Comparison of ENCODE assay signal across 10 mouse cellular contexts in the genomic region with DNA sequence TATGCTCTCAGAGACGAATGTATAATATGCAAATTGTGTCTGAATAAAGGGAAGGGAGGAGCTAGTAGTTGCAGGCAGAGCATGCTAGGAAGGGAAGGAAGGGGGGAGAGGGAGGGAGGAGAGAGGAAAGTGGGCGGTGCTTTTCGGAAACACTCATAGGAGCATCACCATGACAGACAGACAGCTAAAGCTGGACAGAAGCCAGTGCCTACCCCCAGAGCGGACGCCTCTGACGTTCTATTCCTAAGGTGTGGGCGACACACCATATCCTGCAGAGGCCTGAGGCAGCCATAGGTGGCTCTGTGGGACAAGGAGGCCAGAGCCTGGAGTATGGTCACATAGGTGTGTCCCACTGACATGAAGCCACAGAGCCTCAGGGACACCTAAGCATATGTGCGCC. TPM values are rescaled to one million over a fixed set of nuclear protein-coding genes. Genes with fewer than 3 reads are reported as not detected.
DNase-seq lines count a peak whose midpoint lies in the region; ATAC-seq lines count a peak whose summit lies in the region.
"Had no signal": no experiment of that assay in that cellular context is flagged by ENCODE, and none has a peak within 500 bp of the region (broad histone marks: within the 10 kb centered on the region; RNA-seq: fewer than 3 reads in every experiment).

No protein-coding gene starts in this region.

- H3K27me3 ChIP-seq in forebrain, embryonic 15.5 days = no peaks in the 10 kb centered on the region
- H3K27me3 ChIP-seq in forebrain, embryonic 13.5 days = no peaks in the 10 kb centered on the region
- H3K27me3 ChIP-seq in megakaryocyte, embryonic 14.5 days (replicated peaks) = peaks cover 21% of the 10 kb centered on the region

- H3K4me2 ChIP-seq in forebrain, embryonic 15.5 days (replicated peaks) = no peak overlapping the region
- H3K4me2 ChIP-seq in forebrain, embryonic 13.5 days = no peak overlapping the region
- H3K4me2 ChIP-seq: embryonic facial prominence, embryonic 12.5 days; neural tube, embryonic 12.5 days had no signal

- peak; percentile 44 for DNase-seq in kidney, postnatal 14 days
- DNase-seq in kidney, adult 11 months = no peak
- DNase-seq in thymus, postnatal 10 days (ENCODE audit: low spot score in 2 of 2) = no peak
- DNase-seq in adrenal gland, postnatal 4 days (ENCODE audit: low spot score in 2 of 2) = no peak

- no peak overlapping the region for H3K9ac ChIP-seq in forebrain, embryonic 15.5 days (replicated peaks)
- H3K9ac ChIP-seq in forebrain, embryonic 13.5 days = no peak overlapping the region
- H3K9ac ChIP-seq: embryonic facial prominence, embryonic 12.5 days; neural tube, embryonic 12.5 days had no signal

- 0 out of 2 replicates have a peak, but pooled peaks have one; percentile 24 for ATAC-seq in forebrain, embryonic 15.5 days (replicated peaks)
- no peak for ATAC-seq in forebrain, embryonic 13.5 days
- ATAC-seq in granulocyte monocyte progenitor cell, adult 5-6 weeks (replicated peaks; ENCODE audit: poor library complexity, severe bottlenecking) = peak; percentile 54

- H3K4me3 ChIP-seq in forebrain, embryonic 15.5 days = no peak overlapping the region
- no peak overlapping the region for H3K4me3 ChIP-seq in forebrain, embryonic 13.5 days
- H3K4me3 ChIP-seq in megakaryocyte, embryonic 14.5 days (replicated peaks) = peak overlapping the region; percentile 90
- H3K4me3 ChIP-seq: embryonic facial prominence, embryonic 12.5 days; neural tube, embryonic 12.5 days had no signal

- WGBS in forebrain, embryonic 15.5 days = 69% methylated on average over 8 of the region's 8 CpGs
- 73% methylated on average over 8 of the region's 8 CpGs for WGBS in forebrain, embryonic 13.5 days

- no peak overlapping the region for H3K27ac ChIP-seq in forebrain, embryonic 15.5 days (replicated peaks)
- H3K27ac ChIP-seq in forebrain, embryonic 13.5 days = no peak overlapping the region
- H3K27ac ChIP-seq: neural tube, embryonic 12.5 days had no signal

- H3K4me1 ChIP-seq in forebrain, embryonic 15.5 days = peaks cover 45% of the 10 kb centered on the region
- H3K4me1 ChIP-seq in forebrain, embryonic 13.5 days = peaks cover 27% of the 10 kb centered on the region
- peaks cover 95% of the 10 kb centered on the region for H3K4me1 ChIP-seq in megakaryocyte, embryonic 14.5 days

- H3K36me3 ChIP-seq in forebrain, embryonic 15.5 days = no peaks in the 10 kb centered on the region
- H3K36me3 ChIP-seq in forebrain, embryonic 13.5 days (ENCODE audit: poor library complexity, severe bottlenecking) = no peaks in the 10 kb centered on the region
- H3K36me3 ChIP-seq in megakaryocyte, embryonic 14.5 days (replicated peaks; ENCODE audit: low read length) = peaks cover 11% of the 10 kb centered on the region
- H3K36me3 ChIP-seq: embryonic facial prominence, embryonic 12.5 days; neural tube, embryonic 12.5 days had no signal

- no peaks in the 10 kb centered on the region for H3K9me3 ChIP-seq in forebrain, embryonic 15.5 days
- no peaks in the 10 kb centered on the region for H3K9me3 ChIP-seq in forebrain, embryonic 13.5 days (replicated peaks)
- peaks cover 8% of the 10 kb centered on the region for H3K9me3 ChIP-seq in megakaryocyte, embryonic 14.5 days
- H3K9me3 ChIP-seq: embryonic facial prominence, embryonic 12.5 days; neural tube, embryonic 12.5 days had no signal

RNA-seq across cellular contexts. Expression of a gene that starts 6.5 kb away (rescaled TPM):
- polyA plus RNA-seq in forebrain, embryonic 15.5 days (2015; fragmentation: Nextera tagmentation; extraction: Ambion mirVana) = 21.9 and 22.5 TPM in 2 replicates
- 6.8 and 8.4 TPM in 2 replicates for polyA plus RNA-seq in forebrain, embryonic 13.5 days (2015; fragmentation: Nextera tagmentation; extraction: Ambion mirVana)
- 8.3 and 15.1 TPM in 2 replicates for total RNA-seq in granulocyte monocyte progenitor cell, adult 5-6 weeks (2014; fragmentation: Nextera tagmentation)
- total RNA-seq in granulocyte monocyte progenitor cell, adult 5-6 weeks (2017) = 5.2 and 8.3 TPM in 2 replicates
- 4.9 and 5.4 TPM in 2 replicates for polyA plus RNA-seq in megakaryocyte, embryonic 14.5 days (2012; ENCODE audit: insufficient read depth, low replicate concordance)
- total RNA-seq in adrenal gland, postnatal 4 days (2021) = 10 to 100 TPM; 30.1 to 30.9 TPM

RNA-seq across cellular contexts. Expression of a gene that starts 46.2 kb away (rescaled TPM):
- polyA plus RNA-seq in forebrain, embryonic 15.5 days (2015; fragmentation: Nextera tagmentation; extraction: Ambion mirVana) = 34.6 and 35.0 TPM in 2 replicates
- polyA plus RNA-seq in forebrain, embryonic 13.5 days (2015; fragmentation: Nextera tagmentation; extraction: Ambion mirVana) = 26.9 and 28.8 TPM in 2 replicates
- total RNA-seq in granulocyte monocyte progenitor cell, adult 5-6 weeks (2014; fragmentation: Nextera tagmentation) = 8.3 and 14.9 TPM in 2 replicates
- total RNA-seq in granulocyte monocyte progenitor cell, adult 5-6 weeks (2017) = 11.3 and 23.8 TPM in 2 replicates
- 1.5 and 10.4 TPM in 2 replicates for polyA plus RNA-seq in megakaryocyte, embryonic 14.5 days (2012; ENCODE audit: insufficient read depth, low replicate concordance)
- 100 to 1,000 TPM; 247 to 275 TPM for total RNA-seq in adrenal gland, postnatal 4 days (2021)

RNA-seq across cellular contexts. Expression of a gene that starts 58.1 kb away (rescaled TPM):
- 18.7 and 21.9 TPM in 2 replicates for polyA plus RNA-seq in forebrain, embryonic 15.5 days (2015; fragmentation: Nextera tagmentation; extraction: Ambion mirVana)
- polyA plus RNA-seq in forebrain, embryonic 13.5 days (2015; fragmentation: Nextera tagmentation; extraction: Ambion mirVana) = 18.0 and 19.0 TPM in 2 replicates
- total RNA-seq in granulocyte monocyte progenitor cell, adult 5-6 weeks (2014; fragmentation: Nextera tagmentation) = 15.3 and 22.2 TPM in 2 replicates
- total RNA-seq in granulocyte monocyte progenitor cell, adult 5-6 weeks (2017) = 7.5 and 9.3 TPM in 2 replicates
- 16.1 and 46.5 TPM in 2 replicates for polyA plus RNA-seq in megakaryocyte, embryonic 14.5 days (2012; ENCODE audit: insufficient read depth, low replicate concordance)
- 10 to 100 TPM; 14.8 to 16.9 TPM for total RNA-seq in adrenal gland, postnatal 4 days (2021)

RNA-seq across cellular contexts. Expression of a gene that starts 58.3 kb away (rescaled TPM):
- 49.7 and 56.9 TPM in 2 replicates for polyA plus RNA-seq in forebrain, embryonic 15.5 days (2015; fragmentation: Nextera tagmentation; extraction: Ambion mirVana)
- polyA plus RNA-seq in forebrain, embryonic 13.5 days (2015; fragmentation: Nextera tagmentation; extraction: Ambion mirVana) = 59.2 and 60.5 TPM in 2 replicates
- total RNA-seq in granulocyte monocyte progenitor cell, adult 5-6 weeks (2014; fragmentation: Nextera tagmentation) = 37.0 and 64.8 TPM in 2 replicates
- 30.2 and 31.6 TPM in 2 replicates for total RNA-seq in granulocyte monocyte progenitor cell, adult 5-6 weeks (2017)
- 49.5 and 106 TPM in 2 replicates for polyA plus RNA-seq in megakaryocyte, embryonic 14.5 days (2012; ENCODE audit: insufficient read depth, low replicate concordance)
- total RNA-seq in adrenal gland, postnatal 4 days (2021) = 10 to 100 TPM; 50.2 to 53.5 TPM
